Mouse (Mus musculus) common myeloid progenitor, adult 5-6 weeks (primary cell): ENCODE measurements at regions not wholly inside any gene's neighbourhood (a gene's known extent, or its start where the extent isn't known, plus 50 kb on each side); places are given as distances from the start of the nearest gene placed in this dataset.
"Not testable (repeated sequence)": the region's sequence is repeated elsewhere in the genome, so short reads cannot be mapped to it uniquely, and the experiment has no call there.

ENCODE experiments used
- ATAC-seq: replicated peaks from 2 replicates; pipeline ENCODE4 v1.8.0; 2016; ENCODE audit warnings: low read depth, mild to moderate bottlenecking, moderate TSS enrichment, inconsistent platforms; ENCODE audit not compliant: poor library complexity, severe bottlenecking

GRCm38 (mm10) chr4:9724801-9725200 is 1149.5 kb upstream of the 2610301B20Rik start:
- ATAC-seq, result not testable (repeated sequence)

- ATAC-seq, result peak; percentile 52
These were observed 1136.6 kb upstream of the 2610301B20Rik start for GRCm38 (mm10) chr4:9737691-9738090.

- peak; percentile 94 for ATAC-seq
These were observed 1126.8 kb upstream of the 2610301B20Rik start for GRCm38 (mm10) chr4:9747411-9747938.

GRCm38 (mm10) chr4:9748110-9748509 is 1126.2 kb upstream of the 2610301B20Rik start:
- ATAC-seq, result no peak

- ATAC-seq, result no peak
These were observed 1124.4 kb upstream of the 2610301B20Rik start for GRCm38 (mm10) chr4:9749877-9750276.

GRCm38 (mm10) chr4:9750404-9750803 is 1123.9 kb upstream of the 2610301B20Rik start:
- no peak for ATAC-seq

- ATAC-seq, result no peak
These were observed 1111.0 kb upstream of the 2610301B20Rik start for GRCm38 (mm10) chr4:9763321-9763720.

GRCm38 (mm10) chr4:9769633-9770205 is 1104.6 kb upstream of the 2610301B20Rik start:
- no peak for ATAC-seq

GRCm38 (mm10) chr4:9770372-9771102 is 1103.8 kb upstream of the 2610301B20Rik start:
- ATAC-seq, result peak; percentile 91

GRCm38 (mm10) chr4:9771103-9771474 is 1103.2 kb upstream of the 2610301B20Rik start:
- ATAC-seq, result peak; percentile 79

GRCm38 (mm10) chr4:9778391-9778790 is 1095.9 kb upstream of the 2610301B20Rik start:
- no peak for ATAC-seq

GRCm38 (mm10) chr4:9779594-9779993 is 1094.7 kb upstream of the 2610301B20Rik start:
- no peak for ATAC-seq

GRCm38 (mm10) chr4:9780179-9780578 is 1094.1 kb upstream of the 2610301B20Rik start:
- peak; percentile 78 for ATAC-seq

- no peak for ATAC-seq
These were observed 1093.0 kb upstream of the 2610301B20Rik start for GRCm38 (mm10) chr4:9781318-9781717.

- no peak for ATAC-seq
These were observed 1086.4 kb upstream of the 2610301B20Rik start for GRCm38 (mm10) chr4:9787795-9788365.

GRCm38 (mm10) chr4:9790478-9790877 is 1083.8 kb upstream of the 2610301B20Rik start:
- 0 out of 2 replicates have a peak, but pooled peaks have one; percentile 25 for ATAC-seq
